Mouse (Mus musculus) G1E (cell line): ENCODE results near the gene Pfkfb3. TPM values are rescaled to one million over a fixed set of nuclear protein-coding genes. Genes with fewer than 3 reads are reported as not detected.

Experiments used
- ATAC-seq: 2 replicates; pipeline ENCODE4 v1.8.0; 2016; ENCODE audit warnings: mild to moderate bottlenecking; ENCODE audit not compliant: insufficient number of reproducible peaks, poor library complexity, low FRiP score, severe bottlenecking; ENCODE audit errors: extremely low read depth
- DNase-seq: peaks from one replicate; pipeline ENCODE4 v3.0.0; 2012; ENCODE audit warnings: low spot score
- H3K27me3 ChIP-seq: 2 replicates; pipeline ENCODE4 v1.6.1; 2012; ENCODE audit warnings: mild to moderate bottlenecking, low read length, inconsistent platforms; ENCODE audit not compliant: insufficient read depth
- H3K36me3 ChIP-seq: replicated peaks from 2 replicates; pipeline ENCODE3; 2012; ENCODE audit warnings: mild to moderate bottlenecking, inconsistent platforms
- H3K4me1 ChIP-seq: 2 replicates; pipeline ENCODE4 v1.6.1; 2012; ENCODE audit warnings: low read depth, low read length, inconsistent platforms, mixed read lengths; ENCODE audit not compliant: insufficient read depth
- H3K4me3 ChIP-seq: 2 replicates; pipeline ENCODE4 v1.5.1; 2012; ENCODE audit warnings: low read depth, mild to moderate bottlenecking, inconsistent platforms, low read length, moderate library complexity, mixed read lengths
- H3K9me3 ChIP-seq: replicated peaks from 2 replicates; pipeline ENCODE4 v1.6.1; 2012; ENCODE audit warnings: inconsistent platforms
- CTCF ChIP-seq: IDR thresholded peaks from 2 replicates; pipeline ENCODE4 v1.5.1; 2012; ENCODE audit warnings: low read depth, low read length, inconsistent platforms, mixed read lengths
- GATA1 ChIP-seq: IDR thresholded peaks from 2 replicates; pipeline ENCODE4 v1.6.1; 2012; ENCODE audit warnings: borderline replicate concordance, low read length, inconsistent platforms, mixed read lengths
- GATA2 ChIP-seq: IDR thresholded peaks from 2 replicates; pipeline ENCODE4 v1.6.1; 2012; ENCODE audit warnings: low read depth, low read length, inconsistent platforms, borderline replicate concordance
- POLR2AphosphoS5 ChIP-seq: IDR thresholded peaks from 2 replicates; pipeline ENCODE4 v1.6.1; 2012; ENCODE audit warnings: low read depth, low read length, inconsistent platforms; ENCODE audit not compliant: insufficient replicate concordance
- TAL1 ChIP-seq: conservative IDR thresholded peaks from 2 replicates; pipeline ENCODE4 v1.6.1; 2012; ENCODE audit warnings: low read depth, low read length, inconsistent platforms, mixed read lengths
- polyA plus RNA-seq: library from polyadenylated mRNA; stranded (reverse); fragments of >175 nt; gene quantifications from 2 replicates; pipeline ENCODE4 v1.2.3, GENCODE M21; 2012
- total RNA-seq, 2 experiments: library from RNA; stranded (forward) in 1 of 2; stranded (reverse) in 1 of 2; fragments of 200-1000 nt in 1 of 2; fragments of >200 nt in 1 of 2; fragmentation: Nextera tagmentation in 1 of 2; gene quantifications; 2 replicates each; pipeline ENCODE4 v1.2.3; 2014 to 2017

Pfkfb3 gene
- total and polyA plus RNA-seq, 3 experiments, result 1.1 TPM; not detected in 2

DNA sequence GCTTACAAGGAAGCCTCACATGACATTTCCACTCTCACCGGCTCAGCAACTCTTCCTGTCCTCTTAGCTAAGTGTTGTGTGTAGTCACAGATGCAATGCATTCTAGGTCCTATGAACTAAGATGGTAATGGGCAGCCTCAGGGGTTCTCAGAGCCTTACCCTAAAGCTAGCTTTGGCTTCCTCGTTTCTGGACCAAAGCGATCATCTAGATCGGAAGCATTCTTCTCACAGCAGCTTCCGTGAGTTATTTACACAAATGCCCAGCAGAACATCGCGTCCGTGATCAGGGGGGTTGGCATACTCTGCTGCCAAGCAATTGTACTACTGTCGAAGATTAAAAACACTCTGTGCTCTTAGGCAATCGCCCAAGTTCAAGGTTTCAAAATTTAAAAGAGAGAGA, 19.1 kb downstream of the Pfkfb3 start:
- DNase-seq (no peak), ATAC-seq (no peak)
- H3K27me3 ChIP-seq, result peaks cover 11% of the 10 kb centered on the region
- H3K4me3 ChIP-seq, result no peak overlapping the region
- TF ChIP-seq TAL1 (no peak), CTCF (no peak), GATA1 (no peak), POLR2AphosphoS5 (no peak), GATA2 (no peak)
- H3K36me3 ChIP-seq, result no peaks in the 10 kb centered on the region
- H3K9me3 ChIP-seq, result no peaks in the 10 kb centered on the region
- peaks cover 3% of the 10 kb centered on the region; the same call in 1 of the 2 replicates for H3K4me1 ChIP-seq

DNA sequence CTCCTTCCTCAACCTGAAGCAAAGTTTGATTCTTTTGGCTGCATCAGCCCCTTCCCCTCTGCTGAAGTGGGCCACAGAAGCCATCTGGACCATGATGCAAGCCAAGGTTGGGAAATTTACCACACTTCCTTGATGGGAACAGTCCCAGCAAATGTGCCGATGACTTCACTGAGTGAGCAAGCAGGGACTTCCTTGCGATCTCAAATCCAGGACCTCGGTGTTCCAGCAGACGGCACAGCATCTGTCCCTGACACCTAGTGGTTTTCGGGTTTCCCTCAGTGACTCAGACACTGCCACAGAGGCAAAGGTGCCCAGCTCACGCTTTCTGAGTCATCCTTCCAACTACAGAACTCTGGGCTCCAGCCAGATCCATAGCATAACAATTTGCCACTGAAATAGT, 23.8 kb downstream of the Pfkfb3 start:
- Histone ChIP-seq H3K36me3 (no peaks in the 10 kb centered on the region), H3K4me1 (no peaks in the 10 kb centered on the region), H3K4me3 (no peak overlapping the region), H3K27me3 (peaks cover 9% of the 10 kb centered on the region), H3K9me3 (no peaks in the 10 kb centered on the region)
- DNase-seq (no peak), ATAC-seq (no peak)
- TF ChIP-seq CTCF (no peak), POLR2AphosphoS5 (no peak), GATA2 (no peak), TAL1 (no peak), GATA1 (no peak)

DNA sequence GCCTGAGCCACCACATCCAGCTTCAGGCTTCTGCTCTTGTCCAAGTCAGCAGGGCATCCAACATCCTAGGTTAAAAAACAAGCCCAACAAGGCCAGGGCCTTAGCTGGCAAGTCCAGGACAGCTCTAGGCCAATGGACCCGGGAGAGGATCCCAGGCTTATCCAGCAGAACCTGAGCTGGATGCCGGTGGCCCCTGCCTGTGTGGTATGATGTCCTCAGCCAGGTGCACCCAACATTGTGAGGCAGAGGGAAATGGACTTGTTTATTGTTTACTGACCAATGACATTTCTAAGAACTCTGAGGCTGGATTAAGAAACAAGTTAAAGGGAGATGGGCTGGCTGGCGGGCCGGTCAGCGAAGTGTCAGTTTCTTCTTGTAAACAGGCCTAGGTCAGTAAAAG, 27.8 kb downstream of the Pfkfb3 start:
- Histone ChIP-seq H3K4me1 (no peaks in the 10 kb centered on the region), H3K36me3 (no peaks in the 10 kb centered on the region), H3K4me3 (no peak overlapping the region), H3K9me3 (no peaks in the 10 kb centered on the region), H3K27me3 (peaks cover 11% of the 10 kb centered on the region)
- DNase-seq (no peak), ATAC-seq (no peak)
- TF ChIP-seq GATA1, result no peak
- TF ChIP-seq TAL1, result no peak
- TF ChIP-seq POLR2AphosphoS5, result no peak
- TF ChIP-seq CTCF, result no peak
- no peak for TF ChIP-seq GATA2

DNA sequence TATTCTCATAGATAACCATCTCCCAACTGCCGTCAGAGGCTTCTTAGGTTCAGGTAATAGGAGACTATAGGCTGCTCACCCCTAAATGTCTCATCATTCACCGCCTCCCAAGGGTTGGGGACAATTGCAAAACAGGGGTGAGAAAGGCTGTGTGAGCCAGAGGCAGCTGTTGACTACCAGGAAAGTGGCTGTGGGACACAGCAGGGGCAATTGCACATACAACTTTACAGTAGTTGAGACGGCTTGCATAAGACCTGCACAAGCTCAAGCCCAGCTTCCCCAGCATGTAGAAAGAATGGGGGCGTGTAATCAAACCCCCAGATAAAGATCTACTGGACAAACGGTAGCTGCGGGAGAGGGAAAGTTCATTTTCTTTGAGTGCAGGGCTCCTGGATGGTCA, 29.1 kb downstream of the Pfkfb3 start:
- H3K36me3 ChIP-seq, result no peaks in the 10 kb centered on the region
- no peak overlapping the region for H3K4me3 ChIP-seq
- peaks cover 7% of the 10 kb centered on the region; the same call in 1 of the 2 replicates for H3K27me3 ChIP-seq
- no peak for TF ChIP-seq TAL1
- TF ChIP-seq GATA1, result no peak
- no peak for TF ChIP-seq POLR2AphosphoS5
- TF ChIP-seq GATA2, result no peak
- no peak for TF ChIP-seq CTCF
- H3K4me1 ChIP-seq, result no peaks in the 10 kb centered on the region
- DNase-seq, result no peak
- H3K9me3 ChIP-seq, result no peaks in the 10 kb centered on the region
- no peak for ATAC-seq

DNA sequence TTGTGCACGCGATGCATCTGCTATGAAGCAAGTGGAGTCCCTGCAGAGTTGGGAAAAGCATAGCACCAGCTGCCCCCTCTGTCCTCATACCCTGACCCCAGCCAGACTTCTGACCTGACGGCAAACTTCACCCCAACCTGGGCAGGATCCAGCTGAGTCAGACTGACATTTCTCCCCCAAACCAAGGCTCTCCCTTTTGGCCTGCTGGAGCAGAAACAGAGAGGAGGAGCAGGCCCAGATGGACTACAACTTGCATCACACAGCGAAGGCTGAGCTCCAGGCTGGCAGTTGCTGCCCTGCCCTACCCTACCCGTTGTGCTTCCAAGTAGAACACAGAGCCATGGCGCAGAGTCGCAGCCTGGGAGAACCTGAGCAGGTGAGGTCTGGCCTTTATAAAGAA, 32.1 kb downstream of the Pfkfb3 start:
- no peak overlapping the region for H3K4me3 ChIP-seq
- H3K4me1 ChIP-seq, result no peaks in the 10 kb centered on the region
- ATAC-seq (no peak), DNase-seq (no peak)
- H3K27me3 ChIP-seq, result peaks cover 7% of the 10 kb centered on the region; the same call in 1 of the 2 replicates
- TF ChIP-seq TAL1 (no peak), GATA1 (no peak), POLR2AphosphoS5 (no peak), CTCF (no peak), GATA2 (no peak)
- no peaks in the 10 kb centered on the region for H3K36me3 ChIP-seq
- H3K9me3 ChIP-seq, result no peaks in the 10 kb centered on the region

DNA sequence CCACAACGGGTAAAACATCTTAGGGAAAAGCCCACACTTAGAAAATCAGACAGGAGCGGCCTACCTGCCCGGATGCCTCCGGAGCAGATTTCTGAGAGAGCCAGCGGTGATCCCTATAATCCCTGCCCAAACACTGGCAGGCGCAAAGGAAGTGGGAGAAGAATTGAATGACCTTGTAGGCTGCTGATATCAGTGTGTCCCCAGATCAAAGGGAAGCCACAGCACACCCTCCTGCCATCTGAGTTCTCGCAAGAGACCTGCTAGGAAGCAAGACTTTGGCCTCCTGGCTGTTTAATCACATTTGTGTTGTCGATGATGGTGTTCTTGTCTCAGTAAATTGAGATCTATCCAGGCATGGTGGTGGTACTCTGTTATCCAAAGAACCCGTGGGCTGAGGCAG, 33.1 kb downstream of the Pfkfb3 start:
- TF ChIP-seq CTCF, result no peak
- no peak for TF ChIP-seq GATA2
- TF ChIP-seq GATA1, result no peak
- no peak for TF ChIP-seq POLR2AphosphoS5
- TF ChIP-seq TAL1, result no peak
- Histone ChIP-seq H3K4me1 (no peaks in the 10 kb centered on the region), H3K36me3 (no peaks in the 10 kb centered on the region), H3K4me3 (no peak overlapping the region), H3K27me3 (peaks cover 4% of the 10 kb centered on the region; the same call in 1 of the 2 replicates), H3K9me3 (no peaks in the 10 kb centered on the region)
- ATAC-seq, result no peak
- DNase-seq, result no peak

DNA sequence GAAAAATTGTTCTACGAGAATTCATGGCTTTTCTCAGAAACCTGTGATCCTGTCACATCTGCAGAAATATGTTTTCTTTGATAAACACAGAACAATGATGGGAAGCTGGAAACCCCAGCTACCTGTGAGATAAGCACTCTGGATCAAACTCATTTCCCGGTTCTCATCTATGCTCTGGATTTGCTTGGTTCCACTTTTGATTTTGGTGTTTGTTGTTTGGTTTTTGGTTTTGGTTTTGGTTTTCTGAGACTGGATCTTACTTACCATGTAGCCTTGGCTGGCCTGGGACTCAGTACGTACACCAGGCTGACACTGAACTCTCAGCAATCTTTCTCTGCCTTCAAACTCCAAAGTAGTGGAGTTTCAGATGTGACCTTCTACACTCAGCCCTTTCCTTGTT, 38.0 kb downstream of the Pfkfb3 start:
- peaks cover 2% of the 10 kb centered on the region; the same call in 1 of the 2 replicates for H3K27me3 ChIP-seq
- no peaks in the 10 kb centered on the region for H3K36me3 ChIP-seq
- no peak overlapping the region for H3K4me3 ChIP-seq
- H3K4me1 ChIP-seq, result no peaks in the 10 kb centered on the region
- no peaks in the 10 kb centered on the region for H3K9me3 ChIP-seq
- no peak for TF ChIP-seq GATA1
- ATAC-seq, result no peak
- DNase-seq, result no peak
